Mouse (Mus musculus): ENCODE results near the gene Olfm3. TPM values are rescaled to one million over a fixed set of nuclear protein-coding genes. Genes with fewer than 3 reads are reported as not detected.

Olfm3 gene
- polyA plus RNA-seq, 1 experiment: not detected

- Histone ChIP-seq H3K4me1 (no peaks in the 10 kb centered on the region), H3K4me3 (replicated peaks) (no peak overlapping the region), H3K36me3 (replicated peaks; ENCODE audit: low read length) (no peaks in the 10 kb centered on the region), H3K27me3 (replicated peaks) (no peaks in the 10 kb centered on the region), H3K9me3 (no peaks in the 10 kb centered on the region)
- TF ChIP-seq GATA1 (IDR thresholded peaks at IDR 0.05; ENCODE audit: borderline replicate concordance, low read length) (no peak), FLI1 (IDR thresholded peaks at IDR 0.05; ENCODE audit: low read length) (no peak)
These were observed 145.2 kb downstream of the Olfm3 start for GRCm38 (mm10) chr3:115049060-115049459.

GRCm38 (mm10) chr3:115064901-115065300 lies 161.0 kb downstream of the Olfm3 start:
- no peaks in the 10 kb centered on the region for H3K36me3 ChIP-seq (replicated peaks; ENCODE audit: low read length)
- H3K27me3 ChIP-seq (replicated peaks): no peaks in the 10 kb centered on the region
- no peaks in the 10 kb centered on the region for H3K4me1 ChIP-seq
- TF ChIP-seq GATA1 (IDR thresholded peaks at IDR 0.05; ENCODE audit: borderline replicate concordance, low read length) (no peak), FLI1 (IDR thresholded peaks at IDR 0.05; ENCODE audit: low read length) (no peak)
- no peak overlapping the region for H3K4me3 ChIP-seq (replicated peaks)
- H3K9me3 ChIP-seq: no peaks in the 10 kb centered on the region

GRCm38 (mm10) chr3:115080428-115081181 lies 176.7 kb downstream of the Olfm3 start:
- Histone ChIP-seq H3K4me3 (replicated peaks) (no peak overlapping the region), H3K36me3 (replicated peaks; ENCODE audit: low read length) (no peaks in the 10 kb centered on the region), H3K9me3 (no peaks in the 10 kb centered on the region), H3K27me3 (replicated peaks) (no peaks in the 10 kb centered on the region), H3K4me1 (no peaks in the 10 kb centered on the region)
- TF ChIP-seq FLI1 (IDR thresholded peaks at IDR 0.05; ENCODE audit: low read length) (no peak), GATA1 (IDR thresholded peaks at IDR 0.05; ENCODE audit: borderline replicate concordance, low read length) (no peak)

- H3K36me3 ChIP-seq (replicated peaks; ENCODE audit: low read length): no peaks in the 10 kb centered on the region
- no peaks in the 10 kb centered on the region for H3K27me3 ChIP-seq (replicated peaks)
- no peak for TF ChIP-seq FLI1 (IDR thresholded peaks at IDR 0.05; ENCODE audit: low read length)
- no peak for TF ChIP-seq GATA1 (IDR thresholded peaks at IDR 0.05; ENCODE audit: borderline replicate concordance, low read length)
- H3K4me1 ChIP-seq: no peaks in the 10 kb centered on the region
- no peaks in the 10 kb centered on the region for H3K9me3 ChIP-seq
- no peak overlapping the region for H3K4me3 ChIP-seq (replicated peaks)
These were observed 177.5 kb downstream of the Olfm3 start for GRCm38 (mm10) chr3:115081371-115081770.

- TF ChIP-seq FLI1 (IDR thresholded peaks at IDR 0.05; ENCODE audit: low read length) (no peak), GATA1 (IDR thresholded peaks at IDR 0.05; ENCODE audit: borderline replicate concordance, low read length) (no peak)
- no peaks in the 10 kb centered on the region for H3K9me3 ChIP-seq
- H3K4me1 ChIP-seq: no peaks in the 10 kb centered on the region
- H3K27me3 ChIP-seq (replicated peaks): no peaks in the 10 kb centered on the region
- no peak overlapping the region for H3K4me3 ChIP-seq (replicated peaks)
- no peaks in the 10 kb centered on the region for H3K36me3 ChIP-seq (replicated peaks; ENCODE audit: low read length)
These were observed 179.1 kb downstream of the Olfm3 start for GRCm38 (mm10) chr3:115082947-115083346.

GRCm38 (mm10) chr3:115088281-115088680 lies 184.4 kb downstream of the Olfm3 start:
- H3K4me1 ChIP-seq: peaks cover 7% of the 10 kb centered on the region
- H3K27me3 ChIP-seq (replicated peaks): no peaks in the 10 kb centered on the region
- no peak overlapping the region for H3K4me3 ChIP-seq (replicated peaks)
- no peak for TF ChIP-seq FLI1 (IDR thresholded peaks at IDR 0.05; ENCODE audit: low read length)
- TF ChIP-seq GATA1 (IDR thresholded peaks at IDR 0.05; ENCODE audit: borderline replicate concordance, low read length): no peak
- no peaks in the 10 kb centered on the region for H3K9me3 ChIP-seq
- no peaks in the 10 kb centered on the region for H3K36me3 ChIP-seq (replicated peaks; ENCODE audit: low read length)

- TF ChIP-seq FLI1 (IDR thresholded peaks at IDR 0.05; ENCODE audit: low read length) (no peak), GATA1 (IDR thresholded peaks at IDR 0.05; ENCODE audit: borderline replicate concordance, low read length) (no peak)
- Histone ChIP-seq H3K4me1 (peaks cover 9% of the 10 kb centered on the region), H3K27me3 (replicated peaks) (no peaks in the 10 kb centered on the region), H3K9me3 (no peaks in the 10 kb centered on the region), H3K4me3 (replicated peaks) (no peak overlapping the region), H3K36me3 (replicated peaks; ENCODE audit: low read length) (no peaks in the 10 kb centered on the region)
These were observed 186.8 kb downstream of the Olfm3 start for GRCm38 (mm10) chr3:115090670-115091069.

- Histone ChIP-seq H3K27me3 (replicated peaks) (no peaks in the 10 kb centered on the region), H3K4me3 (replicated peaks) (no peak overlapping the region), H3K9me3 (no peaks in the 10 kb centered on the region), H3K36me3 (replicated peaks; ENCODE audit: low read length) (no peaks in the 10 kb centered on the region), H3K4me1 (peaks cover 12% of the 10 kb centered on the region)
- TF ChIP-seq FLI1 (IDR thresholded peaks at IDR 0.05; ENCODE audit: low read length) (no peak), GATA1 (IDR thresholded peaks at IDR 0.05; ENCODE audit: borderline replicate concordance, low read length) (no peak)
These were observed 191.6 kb downstream of the Olfm3 start for GRCm38 (mm10) chr3:115095496-115095895.

GRCm38 (mm10) chr3:115099590-115099989 lies 195.7 kb downstream of the Olfm3 start:
- Histone ChIP-seq H3K4me3 (replicated peaks) (no peak overlapping the region), H3K4me1 (peaks cover 4% of the 10 kb centered on the region; the same call in 1 of the 2 replicates), H3K36me3 (replicated peaks; ENCODE audit: low read length) (no peaks in the 10 kb centered on the region), H3K27me3 (replicated peaks) (no peaks in the 10 kb centered on the region), H3K9me3 (no peaks in the 10 kb centered on the region)
- no peak for TF ChIP-seq FLI1 (IDR thresholded peaks at IDR 0.05; ENCODE audit: low read length)
- TF ChIP-seq GATA1 (IDR thresholded peaks at IDR 0.05; ENCODE audit: borderline replicate concordance, low read length): no peak

- no peaks in the 10 kb centered on the region for H3K4me1 ChIP-seq
- no peaks in the 10 kb centered on the region for H3K36me3 ChIP-seq (replicated peaks; ENCODE audit: low read length)
- H3K27me3 ChIP-seq (replicated peaks): no peaks in the 10 kb centered on the region
- no peaks in the 10 kb centered on the region for H3K9me3 ChIP-seq
- H3K4me3 ChIP-seq (replicated peaks): no peak overlapping the region
- TF ChIP-seq FLI1 (IDR thresholded peaks at IDR 0.05; ENCODE audit: low read length) (no peak), GATA1 (IDR thresholded peaks at IDR 0.05; ENCODE audit: borderline replicate concordance, low read length) (no peak)
These were observed 200.4 kb downstream of the Olfm3 start for GRCm38 (mm10) chr3:115104155-115104801.
